Mouse (Mus musculus) testis, adult 2 months (tissue): ENCODE data around the gene Arhgap40.

Experiments used
- CTCF ChIP-seq: fragments of 200-500 bp; IDR thresholded peaks from 2 replicates; pipeline ENCODE4 v1.5.1; 2012; ENCODE audit warnings: low read depth, mild to moderate bottlenecking, inconsistent platforms, low read length, moderate library complexity; ENCODE audit not compliant: control insufficient read depth, insufficient read depth, insufficient replicate concordance
- POLR2A ChIP-seq: fragments of 200-500 bp; IDR thresholded peaks from 2 replicates; pipeline ENCODE4 v1.6.1; 2012; ENCODE audit warnings: low read depth, mild to moderate bottlenecking, inconsistent platforms, low read length, moderate library complexity; ENCODE audit not compliant: control insufficient read depth

- TF ChIP-seq POLR2A (no peak), CTCF (no peak)
Measured at GRCm38 (mm10) chr2:158539433-158540305, 27.1 kb downstream of the Arhgap40 start.
